Mouse (Mus musculus): ENCODE data around the gene 1700029I15Rik.

1700029I15Rik gene

GRCm38 (mm10) chr2:92373437-92373813 is 8.9 kb upstream of the 1700029I15Rik start:
- DNase-seq (ENCODE audit: low read depth, low spot score) = no peak

GRCm38 (mm10) chr2:92374514-92374913 is 7.8 kb upstream of the 1700029I15Rik start, which contains the start of the genes Pex16 and Large2:
TSS of gene Pex16 (plus strand) at chr2:92374676.
TSS of gene Large2 (minus strand) at chr2:92374869.
- peak; percentile 76 for DNase-seq (ENCODE audit: low read depth, low spot score)

- DNase-seq (ENCODE audit: low read depth, low spot score) = peak; percentile 96
Measured at GRCm38 (mm10) chr2:92375099-92375623, 7.2 kb upstream of the 1700029I15Rik start.

DNA sequence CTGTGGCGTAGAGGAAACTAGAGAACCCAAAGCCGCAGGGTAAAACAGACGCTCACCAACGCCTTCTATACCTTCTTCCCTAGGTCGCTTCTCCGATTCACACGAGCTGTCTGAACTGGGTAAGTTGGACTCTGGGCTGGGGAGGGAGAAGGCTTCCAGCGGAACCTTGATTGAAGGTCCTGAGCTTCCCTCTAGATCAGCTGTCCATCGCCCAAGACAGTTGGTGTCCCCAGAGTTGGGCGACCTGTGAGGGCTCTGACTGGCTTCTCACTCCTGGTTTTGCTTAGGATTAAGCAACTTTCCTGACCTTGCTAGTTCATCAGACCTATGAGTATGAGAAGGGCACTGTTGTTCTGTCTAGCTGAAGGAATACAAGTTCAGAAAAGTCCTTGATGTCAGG is 6.5 kb upstream of the 1700029I15Rik start:
- no peak for DNase-seq (ENCODE audit: low read depth, low spot score)

DNA sequence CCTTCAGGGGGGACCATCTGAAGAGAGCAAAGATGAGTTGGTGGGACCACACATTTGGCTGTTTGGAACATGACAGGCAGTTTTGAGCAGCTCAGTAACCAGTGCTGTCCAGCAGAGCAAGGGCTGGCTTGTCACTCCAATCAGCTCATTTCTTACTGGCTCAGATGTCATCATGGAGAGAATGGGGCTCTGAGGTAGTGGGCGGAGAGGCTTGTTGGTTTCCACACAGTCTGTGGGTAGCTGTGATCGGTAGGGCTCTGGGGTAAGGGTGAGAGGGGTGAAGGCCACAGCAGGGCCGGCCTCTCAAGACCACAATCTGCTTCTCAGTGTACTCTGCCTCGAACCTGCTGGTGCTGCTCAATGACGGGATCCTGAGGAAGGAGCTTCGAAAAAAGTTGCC is 6.0 kb upstream of the 1700029I15Rik start:
- peak; percentile 26 for DNase-seq (ENCODE audit: low read depth, low spot score)

- no peak for DNase-seq (ENCODE audit: low read depth, low spot score)
Measured at GRCm38 (mm10) chr2:92377320-92377719, 5.0 kb upstream of the 1700029I15Rik start.

DNA sequence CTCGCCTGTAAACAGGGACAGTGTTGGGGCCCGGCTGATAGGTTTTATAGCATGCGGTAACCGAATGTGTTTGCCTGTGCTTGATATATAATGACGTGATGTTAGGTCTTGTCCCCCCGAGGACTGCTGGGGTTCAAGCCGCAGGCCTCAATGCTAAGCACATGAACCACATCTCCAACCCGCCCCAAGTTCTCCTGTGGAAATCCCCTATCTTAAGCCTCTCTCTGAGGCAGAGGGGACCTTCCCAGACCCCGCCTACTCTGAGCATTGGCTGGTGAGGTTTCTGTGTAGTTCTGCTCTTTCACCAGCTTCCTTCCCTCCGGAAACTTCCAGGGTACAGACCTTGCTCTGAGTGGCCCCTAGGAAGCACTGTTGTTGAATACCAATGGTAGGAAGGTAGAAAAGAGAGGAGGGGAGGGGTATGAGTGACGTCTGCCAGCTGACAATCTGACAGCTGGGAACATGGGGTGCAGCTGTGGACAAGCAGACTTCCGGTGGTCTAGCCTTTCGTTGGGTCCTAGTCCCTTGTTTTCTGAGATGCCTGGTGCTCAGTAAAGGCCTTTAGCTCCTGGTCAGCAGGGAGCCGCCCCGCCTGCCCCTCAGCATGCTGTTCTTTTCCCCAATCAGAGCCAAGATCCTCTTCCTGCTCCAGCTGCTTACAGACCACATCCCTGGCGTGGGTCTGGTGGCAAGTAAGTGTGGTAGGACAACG is 2.4 kb upstream of the 1700029I15Rik start:
- DNase-seq (ENCODE audit: low read depth, low spot score) = peak; percentile 83

GRCm38 (mm10) chr2:92380495-92381050 is 1.8 kb upstream of the 1700029I15Rik start:
- peak; percentile 43 for DNase-seq (ENCODE audit: low read depth, low spot score)

GRCm38 (mm10) chr2:92381161-92381560 is 1.2 kb upstream of the 1700029I15Rik start:
- no peak for DNase-seq (ENCODE audit: low read depth, low spot score)

DNA sequence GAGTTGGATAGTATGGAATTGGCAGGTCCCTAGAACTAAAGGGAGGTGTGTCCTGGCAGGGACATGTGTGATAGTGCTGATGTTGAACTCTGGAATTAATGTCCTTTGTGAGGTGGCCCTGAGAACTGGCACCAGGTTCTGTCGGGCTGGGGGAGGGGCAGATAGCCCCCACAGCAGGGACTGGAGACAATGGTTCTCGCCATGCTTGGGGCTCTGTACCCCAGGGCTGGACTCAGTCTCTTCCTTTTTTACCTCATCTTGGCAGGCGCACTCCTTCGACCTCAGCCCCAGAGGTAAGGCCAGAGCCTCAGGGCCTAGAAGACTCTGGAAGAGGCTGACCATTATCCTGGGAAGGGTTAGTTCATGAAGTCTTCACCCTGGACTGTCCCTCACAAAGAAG is 421 bp downstream of the 1700029I15Rik start:
- DNase-seq (ENCODE audit: low read depth, low spot score) = no peak

- DNase-seq (ENCODE audit: low read depth, low spot score) = no peak
Measured at GRCm38 (mm10) chr2:92384101-92384500, 1.8 kb downstream of the 1700029I15Rik start.

GRCm38 (mm10) chr2:92385113-92386051 is 3.0 kb downstream of the 1700029I15Rik start:
- DNase-seq (ENCODE audit: low read depth, low spot score) = no peak

DNA sequence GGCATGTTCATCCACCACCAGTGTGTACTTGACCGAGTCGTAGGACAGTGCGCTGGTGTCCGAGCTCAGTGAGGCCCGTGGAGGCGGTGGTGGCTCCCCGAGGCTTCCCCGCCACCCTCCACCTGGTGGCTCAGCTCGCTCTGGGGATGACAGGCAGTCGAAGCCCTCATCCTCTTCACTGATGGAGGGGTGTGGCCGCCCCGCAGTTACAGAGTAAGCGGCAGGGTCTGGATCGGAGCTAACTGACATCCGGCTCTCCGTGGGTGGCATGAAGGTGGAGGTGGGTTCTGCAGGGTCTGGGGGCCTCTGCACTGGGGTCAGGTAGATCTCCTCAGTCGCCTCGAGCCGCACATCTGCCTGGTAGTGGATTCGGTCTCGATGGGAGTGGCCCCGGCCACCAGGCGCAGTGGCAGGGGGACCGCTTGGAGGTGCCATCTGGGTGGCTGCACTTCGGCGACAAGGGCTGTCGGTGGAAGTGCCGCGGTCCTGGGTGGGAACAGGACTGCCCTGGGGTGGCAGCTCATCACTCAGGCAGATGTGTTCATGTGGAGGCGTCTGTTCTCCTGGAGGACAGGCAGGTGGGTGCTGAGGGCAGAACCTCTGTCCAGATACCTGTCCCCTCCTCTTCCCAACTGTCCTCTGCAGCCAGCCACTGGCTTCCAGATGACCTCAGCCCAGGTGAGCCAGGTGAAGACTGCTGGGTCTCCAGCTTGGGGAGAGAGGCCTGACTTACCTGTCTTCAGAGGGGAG is 4.7 kb downstream of the 1700029I15Rik start:
- no peak for DNase-seq (ENCODE audit: low read depth, low spot score)

DNA sequence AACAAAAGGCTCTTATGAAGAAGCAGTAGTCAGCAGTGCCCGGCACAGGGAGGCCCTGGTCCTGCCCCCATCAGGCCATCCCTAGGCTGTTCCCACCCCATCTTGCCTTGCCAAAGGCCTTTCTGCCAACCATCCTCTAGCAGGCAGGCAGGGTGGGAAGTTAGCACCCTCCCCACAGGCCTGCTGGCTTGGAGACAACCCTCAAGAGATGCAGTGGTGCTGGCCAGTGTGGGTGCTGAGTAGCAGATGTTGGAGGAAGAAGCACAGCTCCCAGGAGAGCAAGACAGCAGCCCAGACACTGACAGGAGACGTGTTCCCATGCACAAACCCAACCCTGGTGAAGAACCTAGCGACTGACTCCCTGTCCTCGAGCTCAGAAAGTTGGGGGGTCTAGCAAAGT is 5.3 kb downstream of the 1700029I15Rik start:
- no peak for DNase-seq (ENCODE audit: low read depth, low spot score)

DNA sequence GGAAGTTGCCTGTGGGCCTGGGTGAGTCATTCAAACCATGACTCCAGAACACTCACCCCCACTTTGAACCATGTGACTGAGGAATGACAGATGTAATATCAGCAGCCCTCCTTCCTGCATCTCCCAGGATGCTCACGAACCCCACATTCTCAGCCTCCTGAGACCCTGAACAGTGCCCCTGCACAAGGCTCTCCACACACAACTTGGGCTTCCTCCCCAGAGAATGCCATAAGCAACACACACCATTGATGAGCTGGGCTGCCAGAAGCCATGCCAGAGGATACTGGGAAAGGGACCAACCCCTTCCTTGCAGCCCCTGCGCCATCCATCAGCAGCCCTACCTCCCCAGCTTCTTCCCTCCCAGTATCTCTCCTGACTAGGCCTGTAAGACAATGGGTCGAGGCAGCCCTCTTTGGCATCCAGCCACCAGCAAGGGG is 5.8 kb downstream of the 1700029I15Rik start:
- no peak for DNase-seq (ENCODE audit: low read depth, low spot score)

GRCm38 (mm10) chr2:92388891-92389641 is 6.7 kb downstream of the 1700029I15Rik start:
- DNase-seq (ENCODE audit: low read depth, low spot score) = peak; percentile 73

DNA sequence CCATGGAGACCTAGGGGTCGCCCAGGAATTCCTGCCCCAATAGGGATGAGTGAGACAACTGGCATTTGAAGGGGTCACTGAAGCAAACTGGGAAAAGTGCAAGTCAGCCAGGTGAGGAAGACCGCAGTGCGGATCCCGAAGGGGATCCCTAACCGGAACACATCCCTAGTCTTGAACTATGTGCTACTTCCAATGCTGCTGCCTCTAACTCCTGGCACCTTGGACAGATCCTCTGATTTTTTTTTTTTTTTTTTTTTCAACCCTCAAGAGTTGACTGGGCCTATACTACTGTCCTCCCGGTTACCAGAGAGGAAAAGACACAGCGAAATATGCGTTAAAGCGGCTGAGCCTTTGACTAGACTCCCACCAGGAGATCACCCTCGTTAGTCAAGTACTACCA is 7.3 kb downstream of the 1700029I15Rik start:
- DNase-seq (ENCODE audit: low read depth, low spot score) = no peak

- DNase-seq (ENCODE audit: low read depth, low spot score) = no peak
Measured at GRCm38 (mm10) chr2:92390206-92390930, 8.0 kb downstream of the 1700029I15Rik start.

GRCm38 (mm10) chr2:92391116-92391515 is 8.8 kb downstream of the 1700029I15Rik start:
- no peak for DNase-seq (ENCODE audit: low read depth, low spot score)

Data from CD4-positive, CD25-positive, alpha-beta regulatory T cell, adult 2 months (primary cell).